Mouse (Mus musculus) c-Kit-positive CD71-negative TER-119-negative erythroid progenitor cells, embryonic 14.5 days (primary cell): Measurements from ENCODE around the gene Olfr1275.

Experiments
- DNase-seq: peaks from one replicate; pipeline ENCODE4 v3.0.0-alpha.2; 2013; ENCODE audit warnings: low read depth

Gene Olfr1275

DNA sequence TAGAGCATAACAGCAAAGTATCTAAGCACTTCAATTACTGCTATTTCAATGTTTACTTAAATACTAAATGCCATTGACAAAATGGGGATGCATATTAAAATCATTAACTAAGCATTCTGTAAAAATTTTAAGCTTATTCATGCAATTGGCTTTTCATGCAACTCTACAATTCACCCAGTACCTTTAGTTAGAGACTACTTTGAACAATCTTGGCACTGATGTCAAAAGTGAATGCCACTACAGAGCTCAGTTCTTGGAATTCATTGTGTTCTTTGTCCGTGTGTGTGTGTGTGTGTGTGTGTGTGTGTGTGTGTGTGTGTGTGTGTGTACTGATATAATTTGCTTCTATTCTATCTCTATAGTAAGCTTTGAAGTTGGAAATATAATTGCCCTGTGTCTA is at the start of gene Olfr1275:
Gene Olfr1275, minus strand, starts transcription at position 101 of the 400 bp plus-strand sequence.
- no peak for DNase-seq

DNA sequence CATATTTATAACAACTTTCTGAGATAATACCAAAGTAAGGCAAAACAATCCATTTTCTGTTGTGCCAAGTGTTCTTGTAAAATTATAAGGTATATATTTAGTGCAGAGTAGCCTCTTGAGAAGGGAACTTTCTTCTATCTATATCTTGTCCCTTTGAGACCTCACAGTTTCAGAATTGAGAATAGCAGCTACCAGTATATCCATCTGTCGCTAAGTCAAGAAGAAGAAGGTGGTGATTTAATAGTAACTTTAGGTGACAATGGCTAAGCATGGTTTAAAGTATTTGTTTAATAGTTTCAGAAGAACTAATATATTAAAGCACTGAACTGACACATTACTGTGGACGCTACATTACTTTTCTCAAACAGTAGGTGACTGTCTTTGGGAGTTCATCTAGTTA is 38.9 kb upstream of the Olfr1275 start, which contains the start of gene Olfr1277:
Gene Olfr1277, minus strand, starts transcription at position 101 of the 400 bp plus-strand sequence.
- DNase-seq, result no peak

DNA sequence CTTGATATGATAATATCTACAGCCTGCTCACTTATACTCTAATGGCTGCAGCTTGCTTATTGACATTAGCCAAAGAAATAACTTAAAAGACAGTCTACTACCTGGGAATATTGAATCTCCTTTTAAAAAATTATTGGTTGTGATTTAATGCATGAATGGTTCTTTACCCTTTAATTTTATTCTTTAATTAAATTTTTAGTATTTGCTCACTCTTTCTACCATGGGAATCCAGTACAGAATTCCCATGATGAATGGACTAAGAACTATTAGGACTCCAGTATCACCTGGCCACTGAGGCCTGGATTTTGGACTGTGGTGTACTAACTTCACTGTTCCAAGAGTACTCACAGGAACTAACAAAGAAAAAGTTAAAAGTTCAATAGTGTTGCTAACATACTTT is 19.1 kb upstream of the Olfr1275 start, which contains the start of gene Olfr1276:
Gene Olfr1276, plus strand, starts transcription at position 301 of the 400 bp plus-strand sequence.
- no peak for DNase-seq

DNA sequence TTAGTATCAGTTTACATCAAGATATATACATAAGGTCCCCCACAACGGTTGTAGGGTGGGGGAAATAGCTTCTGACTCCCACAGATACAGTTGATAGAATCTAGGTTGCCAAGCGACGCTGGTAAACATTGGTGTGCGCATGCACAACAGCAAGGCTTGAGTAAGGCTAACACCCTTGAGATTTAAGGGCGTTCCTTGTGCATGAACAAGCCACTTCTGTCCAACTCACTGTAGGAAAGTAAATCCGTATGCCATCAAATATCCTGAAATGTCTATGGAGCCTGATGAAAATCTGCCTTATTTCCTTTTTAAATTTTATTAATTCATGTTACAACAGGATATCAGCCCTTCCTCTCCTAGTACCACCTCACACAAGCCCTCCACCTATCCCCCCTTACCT is 5.6 kb downstream of the Olfr1275 start, which contains the start of gene 4930430A15Rik:
Gene 4930430A15Rik, minus strand, starts transcription at position 101 of the 400 bp plus-strand sequence.
- no peak for DNase-seq

DNA sequence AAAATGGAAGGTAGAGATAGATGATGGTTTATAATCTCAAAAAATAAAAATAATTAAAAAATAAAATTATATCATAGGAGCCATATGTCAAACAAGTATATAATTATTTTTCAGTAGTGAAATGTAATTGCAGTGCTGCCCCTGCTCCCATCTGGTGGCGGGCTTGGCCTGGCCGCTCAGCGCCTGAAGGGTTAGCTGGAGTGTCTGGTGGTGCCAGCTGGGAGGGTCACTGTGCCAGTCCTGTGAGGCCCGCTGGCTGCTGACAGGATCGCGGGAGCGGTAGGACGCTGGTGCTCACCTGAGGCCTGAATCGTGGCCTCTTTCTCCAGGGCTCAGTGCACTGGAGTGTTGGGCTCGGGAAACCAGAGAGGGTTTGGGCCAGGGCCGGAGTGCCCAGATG is 53.0 kb downstream of the Olfr1275 start:
- no peak for DNase-seq
